Mouse (Mus musculus) erythroblast, adult 5-6 weeks (primary cell): ENCODE measurements around the gene Draxin. TPM values are rescaled to one million over a fixed set of nuclear protein-coding genes. Genes with fewer than 3 reads are reported as not detected.
A peak's percentile ranks its signal among the peaks of the same experiment; 100 is the strongest.
"Not testable (repeated sequence)": the region's sequence is repeated elsewhere in the genome, so short reads cannot be mapped to it uniquely, and the experiment has no call there.

Experiments used
- ATAC-seq: replicated peaks from 2 replicates; pipeline ENCODE4 v1.8.0; 2016; ENCODE audit warnings: moderate number of reproducible peaks, mild to moderate bottlenecking, moderate TSS enrichment, inconsistent platforms; ENCODE audit not compliant: poor library complexity, low FRiP score, severe bottlenecking
- total RNA-seq, 2 experiments: library from RNA; stranded (forward) in 1 of 2; stranded (reverse) in 1 of 2; fragments of 150-400 nt in 1 of 2; fragments of 200-764, 138-1000 nt in 1 of 2; gene quantifications; 2 replicates each; pipeline versions ENCODE4 v1.2.3 to v1.2.4; 2015 to 2017; ENCODE audit warnings: low replicate concordance in 2 of 2

Draxin gene
- total RNA-seq, 2 experiments from 2014 or later = not detected

DNA sequence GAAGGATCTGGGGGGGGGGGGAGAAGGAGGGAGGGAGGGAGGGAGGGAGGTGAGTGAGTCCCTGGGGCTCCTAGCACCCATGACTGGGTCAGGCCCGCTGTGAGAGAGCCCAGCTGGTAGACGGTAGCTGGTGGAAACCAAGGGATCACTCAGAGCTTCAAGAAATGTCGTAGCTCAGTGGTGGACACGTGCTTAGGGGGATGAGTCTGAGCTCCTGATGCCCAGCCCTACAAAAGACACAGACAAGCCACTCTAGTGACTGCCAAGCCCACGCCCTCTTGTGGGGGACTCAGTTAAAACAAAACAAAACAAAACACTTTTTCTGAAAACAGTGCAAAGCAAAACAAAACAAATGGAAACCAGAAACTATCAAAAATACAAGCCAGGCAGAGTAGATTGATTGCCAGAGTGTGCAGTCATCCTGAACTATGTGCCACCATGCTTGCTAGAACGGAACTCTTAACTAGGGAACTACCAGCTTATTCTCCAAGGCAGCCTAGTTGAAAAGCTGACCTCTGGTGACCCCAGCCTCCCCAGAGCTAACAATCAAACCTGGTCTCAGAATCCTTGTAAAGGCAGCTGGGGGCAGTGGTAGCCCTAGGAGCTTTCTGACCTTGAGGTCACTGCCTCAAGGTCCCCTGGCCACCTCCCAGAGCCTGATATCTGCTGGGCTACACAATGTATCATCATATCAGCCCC, 64.6 kb downstream of the Draxin start:
- no peak for ATAC-seq

- no peak for ATAC-seq
Observed at GRCm38 (mm10) chr4:148061086-148061480, 69.4 kb downstream of the Draxin start.

DNA sequence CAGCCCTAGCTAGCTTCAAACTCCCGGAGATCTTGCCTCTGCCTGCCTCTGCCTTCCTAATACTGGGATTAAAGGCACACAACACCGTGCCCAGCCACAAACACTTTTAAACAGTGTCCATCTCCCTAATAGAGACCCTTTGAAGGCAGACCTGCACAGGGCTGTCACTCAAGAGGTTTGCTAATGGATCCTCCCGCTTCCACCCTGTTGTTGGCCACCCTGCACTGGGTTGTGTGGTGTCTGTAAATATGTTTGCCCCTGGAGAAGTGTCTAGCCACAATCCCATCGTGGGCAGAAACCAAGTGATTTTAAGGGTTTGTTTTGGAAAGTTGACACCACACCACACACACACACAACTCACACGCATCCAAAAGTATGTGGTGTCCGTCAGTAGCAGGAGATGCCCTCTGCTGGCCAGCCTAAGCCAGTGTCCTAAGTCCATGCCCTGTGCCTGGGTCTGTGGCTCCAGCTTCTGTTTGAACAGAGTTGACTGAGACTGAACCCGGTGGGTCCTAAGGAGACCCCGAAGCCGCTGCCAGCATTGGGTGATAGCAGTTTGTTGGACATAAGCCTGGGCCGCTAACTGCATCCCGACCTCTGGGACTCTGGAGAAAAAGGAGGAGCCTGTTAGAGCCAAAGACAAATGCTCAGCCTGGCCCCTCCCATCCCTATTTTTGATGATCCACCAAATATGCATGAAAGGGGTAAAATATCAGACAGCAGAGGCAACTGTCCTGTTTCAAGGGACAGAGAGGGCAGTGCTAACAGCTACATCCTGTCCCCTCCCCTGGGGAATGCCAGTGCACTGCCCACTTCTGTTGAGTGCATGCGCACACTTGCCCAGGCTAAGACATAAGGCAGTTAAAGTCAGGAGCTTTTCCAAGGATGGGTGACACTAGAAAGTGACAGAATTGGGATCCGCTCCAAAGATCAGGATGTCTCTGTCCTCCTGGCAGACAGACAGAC, 70.1 kb downstream of the Draxin start:
- 0 out of 2 replicates have a peak, but pooled peaks have one; percentile 45 for ATAC-seq

GRCm38 (mm10) chr4:148058993-148059392, 71.5 kb downstream of the Draxin start:
- no peak for ATAC-seq

- ATAC-seq = no peak
Observed at GRCm38 (mm10) chr4:148058218-148058819, 72.2 kb downstream of the Draxin start.

DNA sequence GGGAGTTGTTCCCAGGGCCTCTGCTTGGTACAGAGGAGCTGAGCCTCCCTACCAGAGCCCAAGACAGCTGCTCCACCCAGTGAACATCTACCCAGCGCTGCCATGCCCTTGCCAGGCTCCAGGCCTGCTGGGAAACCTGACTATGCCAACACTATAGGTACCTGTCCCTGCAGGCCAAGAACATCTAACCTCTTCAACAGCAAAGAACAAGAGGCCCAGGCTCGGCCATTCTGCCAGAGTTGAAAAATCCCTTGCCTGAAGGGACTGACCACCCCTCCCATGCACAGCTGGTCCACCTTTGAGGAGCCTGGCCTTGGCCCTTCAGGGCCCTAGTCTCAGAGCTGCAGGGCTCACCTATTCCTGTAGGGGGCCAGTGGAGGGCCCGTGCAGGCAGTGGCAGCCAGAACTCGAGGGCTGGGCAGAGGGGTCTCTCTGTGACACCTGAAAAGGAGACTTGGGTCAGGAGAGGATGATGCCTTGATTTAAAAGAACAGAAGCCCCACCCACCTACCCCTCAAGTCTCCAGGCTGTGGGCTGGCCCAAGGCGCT, 72.8 kb downstream of the Draxin start:
- ATAC-seq = no peak

DNA sequence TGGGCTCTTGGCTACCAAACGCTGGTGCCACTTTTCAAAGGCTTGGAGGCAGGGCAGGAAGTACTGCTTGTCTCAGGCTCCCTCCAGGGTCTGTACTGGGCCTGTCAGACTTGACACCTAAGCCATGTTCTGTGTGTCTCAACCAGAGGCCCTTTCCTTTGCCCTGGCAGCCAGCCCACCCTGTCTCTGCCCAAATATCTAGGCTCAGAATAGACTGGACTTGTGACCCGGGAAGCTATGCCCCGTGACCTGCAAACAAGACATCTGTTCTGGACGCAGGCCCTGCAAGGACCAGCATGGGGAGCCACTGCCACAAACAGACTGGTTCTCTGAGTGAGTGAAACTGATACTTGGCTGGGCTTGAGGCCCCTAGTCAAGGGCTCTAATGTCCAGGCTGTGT, 73.7 kb downstream of the Draxin start:
- ATAC-seq = no peak

- ATAC-seq = no peak
Observed at GRCm38 (mm10) chr4:148056246-148056645, 74.3 kb downstream of the Draxin start.

DNA sequence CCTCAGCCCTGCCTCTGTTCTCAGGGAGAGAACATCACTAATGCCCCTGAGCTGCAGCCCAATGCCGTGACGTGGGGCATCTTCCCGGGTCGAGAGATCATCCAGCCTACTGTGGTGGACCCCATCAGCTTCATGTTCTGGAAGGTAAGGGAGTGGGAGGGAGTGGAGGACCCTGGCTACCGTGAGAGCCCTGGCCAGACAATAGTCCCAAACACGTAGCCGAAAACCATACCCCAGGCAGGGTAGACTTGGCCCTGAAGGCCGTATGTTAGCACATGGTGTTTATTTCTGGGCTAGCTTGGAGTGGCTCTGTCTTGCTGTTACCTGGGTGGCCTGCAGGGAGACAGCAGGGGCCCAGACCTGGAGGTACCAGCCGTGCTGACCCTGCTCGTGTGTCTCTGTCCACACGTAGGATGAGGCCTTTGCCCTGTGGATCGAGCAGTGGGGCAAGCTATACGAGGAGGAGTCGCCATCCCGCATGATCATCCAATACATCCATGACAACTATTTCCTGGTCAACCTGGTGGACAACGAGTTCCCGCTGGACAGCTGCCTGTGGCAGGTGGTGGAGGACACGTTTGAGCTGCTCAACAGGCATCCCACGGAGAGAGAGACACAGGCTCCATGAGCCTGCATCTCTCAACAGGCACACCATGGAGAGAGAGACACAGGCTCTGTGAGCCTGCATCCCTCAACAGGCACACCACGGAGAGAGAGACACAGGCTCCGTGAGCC, 75.4 kb downstream of the Draxin start:
- no peak for ATAC-seq

DNA sequence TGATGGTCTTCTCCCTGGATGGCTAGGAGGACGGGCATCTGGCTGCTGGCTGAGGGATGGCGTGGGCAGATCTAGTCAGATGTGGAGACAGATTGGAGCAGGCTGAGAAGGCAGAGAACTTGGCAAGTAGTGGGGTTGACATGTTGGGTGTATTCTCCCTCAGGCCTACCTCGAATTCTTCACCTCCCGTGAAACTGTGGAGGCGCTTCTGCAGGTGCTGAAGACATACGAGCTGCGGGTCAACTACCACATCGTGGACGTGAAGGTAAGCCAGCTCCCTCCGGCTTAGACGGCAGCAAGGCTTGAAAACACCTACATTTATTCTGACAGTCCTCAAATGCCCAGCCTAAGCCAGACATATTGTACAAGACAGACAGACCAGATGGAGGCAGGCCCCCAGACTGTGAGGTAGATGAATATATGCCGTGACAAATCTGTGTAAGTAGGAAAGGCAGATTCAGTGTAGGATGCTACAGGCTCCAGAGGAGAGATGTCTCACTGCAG, 77.0 kb downstream of the Draxin start:
- no peak for ATAC-seq

DNA sequence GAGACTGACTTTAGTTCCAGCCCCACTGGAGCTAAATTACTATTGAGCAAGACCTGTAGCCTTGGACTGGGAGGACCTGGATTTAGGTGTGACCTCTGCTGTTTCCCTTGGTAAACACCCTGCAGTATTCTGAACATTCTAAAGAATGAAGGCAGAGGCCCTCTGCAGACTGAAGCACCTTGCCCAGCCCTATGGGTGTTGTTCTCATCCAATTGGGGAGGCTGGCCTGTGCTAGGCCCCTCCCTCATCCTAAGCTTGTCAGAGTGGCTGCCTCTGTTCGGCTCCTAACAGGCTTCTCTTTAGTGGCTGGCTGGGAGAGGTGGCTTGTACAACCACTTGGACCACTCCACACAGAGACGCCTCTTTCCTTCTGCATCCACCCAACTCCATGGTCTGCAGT, 77.5 kb downstream of the Draxin start:
- ATAC-seq = no peak

DNA sequence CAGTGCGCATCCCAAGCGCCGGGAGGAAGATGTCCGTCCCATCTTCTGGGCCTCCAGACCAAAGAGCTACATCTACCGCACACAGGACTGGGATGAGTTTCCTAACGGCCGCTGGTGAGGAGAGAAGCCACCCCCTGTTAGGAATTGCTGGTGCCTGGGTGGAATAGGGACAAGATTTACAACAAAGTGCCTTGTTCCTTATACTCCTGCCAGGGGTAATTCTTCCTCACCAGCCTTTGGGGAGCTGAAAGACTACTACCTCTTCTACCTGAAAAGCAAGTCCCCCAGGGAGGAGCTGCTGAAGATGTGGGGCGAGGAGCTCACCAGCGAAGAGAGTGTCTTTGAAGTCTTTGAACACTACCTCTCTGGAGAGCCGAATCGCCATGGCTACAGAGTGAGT, 78.6 kb downstream of the Draxin start:
- no peak for ATAC-seq

- no peak for ATAC-seq
Observed at GRCm38 (mm10) chr4:148051046-148051776, 79.3 kb downstream of the Draxin start.

- not testable (repeated sequence) for ATAC-seq
Observed at GRCm38 (mm10) chr4:148050396-148050914, 80.0 kb downstream of the Draxin start.

Other genes with a start within 250 kb of the Draxin start
- 5.2 and 5.6 TPM in 2 replicates for gene Mfn2, start 226.0 kb downstream of the Draxin start, total RNA-seq (2015; ENCODE audit: low replicate concordance)
- 6.1 and 6.6 TPM in 2 replicates for gene Mfn2, start 226.0 kb downstream of the Draxin start, total RNA-seq (2017; ENCODE audit: low replicate concordance)
- 1.5 and 2.1 TPM in 2 replicates for gene Plod1, start 193.9 kb downstream of the Draxin start, total RNA-seq (2015; ENCODE audit: low replicate concordance)
- gene Plod1, start 193.9 kb downstream of the Draxin start, total RNA-seq (2017; ENCODE audit: low replicate concordance) = 2.4 and 2.6 TPM in 2 replicates
- 12.1 and 14.4 TPM in 2 replicates for gene 2510039O18Rik, start 189.8 kb downstream of the Draxin start, total RNA-seq (2015; ENCODE audit: low replicate concordance)
- 9.6 and 11.1 TPM in 2 replicates for gene 2510039O18Rik, start 189.8 kb downstream of the Draxin start, total RNA-seq (2017; ENCODE audit: low replicate concordance)
- gene Nppb, start 144.9 kb downstream of the Draxin start, total RNA-seq (2015; ENCODE audit: low replicate concordance) = not detected in 2 replicates
- gene Nppb, start 144.9 kb downstream of the Draxin start, total RNA-seq (2017; ENCODE audit: low replicate concordance) = not detected in 2 replicates
- gene Nppa, start 130.0 kb downstream of the Draxin start, total RNA-seq (2015; ENCODE audit: low replicate concordance) = not detected in 2 replicates
- not detected in 2 replicates for gene Nppa, start 130.0 kb downstream of the Draxin start, total RNA-seq (2017; ENCODE audit: low replicate concordance)
- 0.63 and 2.1 TPM in 2 replicates for gene Clcn6, start 91.9 kb downstream of the Draxin start, total RNA-seq (2015; ENCODE audit: low replicate concordance)
- 2.0 and 3.1 TPM in 2 replicates for gene Clcn6, start 91.9 kb downstream of the Draxin start, total RNA-seq (2017; ENCODE audit: low replicate concordance)
- gene Mthfr, start 91.6 kb downstream of the Draxin start, total RNA-seq (2015; ENCODE audit: low replicate concordance) = 1.0 and 5.4 TPM in 2 replicates
- gene Mthfr, start 91.6 kb downstream of the Draxin start, total RNA-seq (2017; ENCODE audit: low replicate concordance) = 4.9 and 7.7 TPM in 2 replicates
- 4.6 and 7.3 TPM in 2 replicates for gene Agtrap, start 42.7 kb downstream of the Draxin start, total RNA-seq (2015; ENCODE audit: low replicate concordance)
- gene Agtrap, start 42.7 kb downstream of the Draxin start, total RNA-seq (2017; ENCODE audit: low replicate concordance) = 7.4 and 9.2 TPM in 2 replicates
- gene Mad2l2, start 314 bp downstream of the Draxin start, total RNA-seq (2015; ENCODE audit: low replicate concordance) = 7.3 and 8.6 TPM in 2 replicates
- 3.4 and 7.1 TPM in 2 replicates for gene Mad2l2, start 314 bp downstream of the Draxin start, total RNA-seq (2017; ENCODE audit: low replicate concordance)
- gene Fbxo6, start 21.4 kb upstream of the Draxin start, total RNA-seq (2015; ENCODE audit: low replicate concordance) = 2.7 and 3.3 TPM in 2 replicates
- gene Fbxo6, start 21.4 kb upstream of the Draxin start, total RNA-seq (2017; ENCODE audit: low replicate concordance) = 1.3 and 2.8 TPM in 2 replicates
- gene Fbxo44, start 29.8 kb upstream of the Draxin start, total RNA-seq (2015; ENCODE audit: low replicate concordance) = not detected in 2 replicates
- 0.43 TPM in 1 of 2 replicates, not detected in the other for gene Fbxo44, start 29.8 kb upstream of the Draxin start, total RNA-seq (2017; ENCODE audit: low replicate concordance)
- not detected in 2 replicates for gene Fbxo2, start 29.9 kb upstream of the Draxin start, total RNA-seq (2015; ENCODE audit: low replicate concordance)
- not detected in 2 replicates for gene Fbxo2, start 29.9 kb upstream of the Draxin start, total RNA-seq (2017; ENCODE audit: low replicate concordance)
- gene Disp3, start 157.3 kb upstream of the Draxin start, total RNA-seq (2015; ENCODE audit: low replicate concordance) = not detected in 2 replicates
- gene Disp3, start 157.3 kb upstream of the Draxin start, total RNA-seq (2017; ENCODE audit: low replicate concordance) = not detected in 2 replicates